Mouse (Mus musculus): ENCODE results near the gene Wdr41.

The Wdr41 gene

DNA sequence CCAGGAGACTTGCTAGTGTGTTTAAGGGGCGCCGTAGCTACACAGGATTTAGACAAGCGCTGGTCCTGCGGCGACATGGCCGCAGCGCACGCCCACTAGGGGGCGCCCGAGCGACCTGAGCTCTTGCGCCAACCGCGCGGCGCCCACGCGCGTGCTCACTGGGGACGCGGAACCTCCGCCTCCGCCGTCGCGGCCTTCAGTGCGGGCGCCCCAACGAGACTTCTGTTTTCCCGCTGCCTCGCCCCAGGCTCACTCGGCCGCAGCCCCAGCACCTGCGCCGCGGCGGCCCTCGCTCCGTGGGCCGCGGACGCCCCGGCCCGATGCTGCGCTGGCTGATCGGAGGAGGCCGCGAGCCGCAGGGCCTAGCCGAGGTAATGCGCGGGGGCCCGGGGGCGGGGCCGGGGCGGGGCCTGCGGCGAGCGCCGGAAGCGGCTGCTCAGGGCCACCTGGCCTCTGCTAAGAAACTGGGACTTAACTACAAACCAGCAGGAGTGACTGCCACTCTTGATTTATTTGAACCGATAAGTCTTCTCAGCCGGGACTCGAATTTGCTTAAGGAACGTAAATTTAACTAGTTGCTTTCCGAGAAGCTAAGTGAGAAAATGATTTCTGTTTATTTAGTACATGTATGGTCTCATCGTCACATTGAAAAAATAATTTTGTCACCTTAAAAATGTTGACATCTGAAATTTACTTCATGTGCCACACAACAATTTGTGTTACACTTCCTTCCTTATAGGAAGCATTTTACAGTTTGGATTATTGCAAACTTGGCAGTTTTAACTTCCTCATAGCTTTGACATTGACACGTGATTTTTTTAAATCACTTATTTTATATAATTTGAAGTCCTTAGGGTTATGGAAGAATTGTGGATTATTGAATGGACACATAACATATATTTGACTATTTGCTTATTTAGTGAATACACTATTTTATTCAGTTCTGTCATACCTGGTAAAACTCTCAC is at the start of gene Wdr41:
Gene Wdr41, plus strand, starts transcription at position 126 of the 968 bp plus-strand sequence.
- DNase-seq (ENCODE audit: low spot score in 2 of 2), result peak; percentile 85 to 95

DNA sequence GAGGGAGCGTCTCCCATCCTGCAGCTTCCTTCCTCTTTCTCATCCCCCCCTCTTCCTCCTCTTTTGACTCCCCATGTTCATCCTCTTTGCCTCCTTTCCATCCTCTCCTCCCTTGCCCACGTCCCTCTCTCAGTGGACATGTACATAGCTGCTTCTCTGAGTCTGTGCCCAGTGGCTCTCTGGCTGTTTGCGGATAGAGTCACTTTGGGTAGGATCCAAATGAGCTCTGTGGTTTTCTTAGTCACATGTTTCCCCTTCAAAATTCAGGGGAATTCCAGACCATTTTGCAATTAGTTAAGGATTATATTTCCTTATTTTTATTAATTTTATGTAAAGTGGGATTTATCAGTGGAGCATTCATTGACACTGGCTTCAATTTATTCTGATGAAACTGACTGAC is 48.1 kb upstream of the Wdr41 start:
- DNase-seq (ENCODE audit: low spot score in 2 of 2), result no peak

DNA sequence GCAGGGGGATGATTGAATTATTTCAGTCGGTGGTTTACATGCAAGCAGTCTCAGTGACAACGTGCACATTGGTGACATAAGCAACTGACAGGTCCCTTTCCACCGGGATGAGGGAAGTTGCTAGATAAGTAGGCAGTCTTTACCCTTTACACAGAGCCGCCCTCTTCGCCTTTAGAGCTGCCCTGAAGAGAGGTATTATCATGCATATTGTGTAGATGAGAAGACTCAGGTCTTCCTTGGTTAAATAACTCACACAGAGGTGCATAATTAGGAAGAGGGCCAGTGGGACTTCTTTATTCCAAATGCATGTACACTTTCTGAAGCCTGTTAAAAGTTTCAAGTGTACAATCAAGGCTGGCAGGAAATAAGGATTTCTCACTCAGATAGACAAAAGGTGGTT is 37.7 kb upstream of the Wdr41 start:
- DNase-seq (ENCODE audit: low spot score in 2 of 2), result no peak

DNA sequence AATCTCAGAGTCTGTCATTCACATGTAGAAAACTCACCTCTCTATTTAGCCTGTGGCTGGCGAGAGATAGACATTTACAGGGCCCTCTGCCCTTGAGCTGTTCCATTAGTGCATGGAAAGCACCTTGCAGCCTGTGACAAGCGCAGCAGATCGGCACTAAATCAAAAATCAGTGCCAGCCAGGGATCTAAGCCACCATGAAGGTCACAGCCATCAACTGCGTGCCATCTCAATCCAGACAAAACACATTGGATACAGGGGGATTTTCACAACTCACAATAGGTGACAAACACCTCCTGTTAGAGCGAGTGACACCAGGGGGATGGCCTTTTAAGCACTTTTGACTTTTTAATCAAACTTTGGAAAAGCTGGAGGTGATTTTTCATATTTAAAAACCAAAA is 36.0 kb upstream of the Wdr41 start:
- DNase-seq (ENCODE audit: low spot score in 2 of 2), result no peak

DNA sequence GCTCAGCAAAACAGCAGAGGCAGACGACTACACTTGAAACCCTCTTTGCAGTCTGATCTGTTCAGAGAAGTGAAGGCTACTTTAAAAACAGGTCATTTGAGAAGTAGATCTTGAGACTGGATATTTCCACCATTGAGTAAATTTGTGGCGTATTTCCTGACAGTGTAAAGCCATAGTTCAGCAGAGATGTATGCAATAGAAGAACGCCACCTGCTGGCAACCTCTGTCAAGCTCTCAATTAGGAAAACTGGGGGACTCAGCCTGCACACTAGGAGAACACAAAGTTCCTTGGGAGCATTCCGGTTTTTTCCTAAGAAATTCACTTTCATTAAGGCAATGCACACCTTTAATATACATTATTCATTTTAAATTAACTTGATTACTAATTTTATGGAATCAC is 34.9 kb upstream of the Wdr41 start:
- DNase-seq (ENCODE audit: low spot score in 2 of 2), result peak; percentile 28 to 70

DNA sequence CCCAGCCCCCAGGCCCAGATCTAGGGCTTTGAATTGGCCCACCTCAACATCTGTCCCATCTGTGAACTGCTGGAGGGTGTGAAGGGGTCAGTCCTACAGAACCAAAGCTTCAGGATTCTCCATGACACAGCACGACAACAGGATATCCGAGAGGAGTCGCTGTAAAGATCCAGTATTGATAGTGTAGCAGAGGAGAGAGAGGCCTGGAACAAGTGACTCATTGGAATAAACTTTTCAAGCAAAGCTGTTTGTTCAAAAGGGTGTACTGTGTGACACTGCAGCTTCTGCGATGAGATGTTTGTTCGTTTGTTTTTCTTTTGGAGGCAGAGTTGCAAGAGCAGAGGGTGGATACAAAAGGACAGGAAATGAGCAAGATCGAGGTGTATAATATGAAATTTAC is 20.2 kb upstream of the Wdr41 start:
- no peak for DNase-seq (ENCODE audit: low spot score in 2 of 2)

DNA sequence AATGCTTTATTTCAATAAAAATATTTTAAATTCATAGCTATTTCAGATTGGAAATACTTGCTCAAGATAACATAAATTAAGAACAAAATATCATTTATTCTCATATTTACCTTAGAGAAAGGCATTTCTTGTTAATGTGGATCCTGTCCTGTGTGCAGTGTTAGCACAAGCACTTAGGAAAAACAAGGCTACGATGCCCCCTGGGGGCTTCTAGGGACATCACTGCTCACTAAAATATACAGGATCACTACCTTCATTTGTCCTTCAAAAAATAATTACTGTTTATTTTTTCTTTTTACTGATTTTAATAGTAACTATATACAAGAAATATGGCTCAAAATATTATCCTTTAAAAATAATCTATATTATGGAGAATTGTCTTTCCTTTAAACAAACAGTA is 18.2 kb upstream of the Wdr41 start:
- DNase-seq (ENCODE audit: low spot score in 2 of 2), result no peak

DNA sequence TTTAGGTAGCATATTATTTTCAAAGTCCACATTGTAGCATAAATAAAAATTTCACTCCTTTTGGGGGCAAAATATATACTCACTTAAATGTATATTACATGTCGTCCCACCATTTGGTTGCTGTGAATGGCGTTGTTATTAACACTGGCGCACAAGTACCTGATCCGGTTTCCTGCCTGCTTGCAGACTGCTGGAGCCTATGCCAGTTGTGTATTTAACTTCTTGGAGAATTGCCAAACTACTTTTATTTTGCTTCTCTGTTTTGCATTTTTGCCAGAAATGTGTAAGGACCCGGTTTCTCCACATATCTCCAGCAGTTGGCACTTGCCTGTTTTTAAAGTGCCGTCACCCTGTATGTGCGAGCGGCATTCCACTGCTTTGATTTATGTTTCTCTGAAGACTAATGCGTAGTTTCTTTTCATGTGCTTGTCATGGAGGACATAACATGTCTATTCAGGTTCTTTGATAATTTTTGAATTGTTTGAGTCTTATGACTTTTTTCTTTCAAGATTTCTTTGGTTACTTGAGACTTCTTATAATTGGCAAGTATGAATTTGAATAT is 6.1 kb upstream of the Wdr41 start:
- no peak for DNase-seq (ENCODE audit: low spot score in 2 of 2)

DNA sequence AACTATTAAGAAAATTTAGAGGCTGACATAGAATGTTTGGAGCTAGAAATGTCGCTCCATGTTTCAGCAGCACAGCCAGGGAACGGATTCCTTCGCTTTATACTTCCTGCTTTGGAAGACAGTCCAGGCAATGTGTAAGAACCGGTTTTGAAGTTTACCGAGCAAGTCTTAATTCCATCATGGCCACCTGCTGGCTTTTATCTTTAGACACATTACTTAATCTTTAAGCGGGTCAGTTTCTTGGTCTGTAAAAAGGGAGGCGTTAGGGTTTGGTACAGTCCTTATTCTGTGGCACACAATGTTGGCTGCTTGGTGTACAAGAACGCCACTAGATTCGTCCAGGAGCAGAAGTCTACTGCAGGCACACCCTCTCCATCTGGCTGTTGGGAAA is 321 bp upstream of the Wdr41 start:
- DNase-seq (ENCODE audit: low spot score in 2 of 2), result no peak

DNA sequence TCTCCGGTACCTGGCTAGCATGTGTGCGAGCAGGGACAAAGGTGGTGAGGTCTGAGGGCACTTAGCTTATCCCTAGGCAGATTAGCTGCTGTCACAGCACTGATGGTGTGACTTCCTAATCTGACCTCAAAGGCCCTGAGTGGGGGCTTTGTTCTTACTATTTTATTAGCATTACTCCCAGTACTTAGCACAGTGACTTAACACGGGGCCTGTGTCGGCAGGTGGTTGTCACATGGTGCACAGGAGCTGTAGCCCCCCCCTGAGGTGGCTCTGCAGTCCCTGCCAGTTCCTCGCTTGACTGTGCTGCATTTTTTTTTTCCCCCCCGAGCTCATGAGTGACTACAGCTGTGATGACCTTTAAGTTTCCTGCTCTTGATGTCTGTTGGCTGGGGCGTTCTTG is 2.9 kb downstream of the Wdr41 start:
- no peak for DNase-seq (ENCODE audit: low spot score in 2 of 2)

DNA sequence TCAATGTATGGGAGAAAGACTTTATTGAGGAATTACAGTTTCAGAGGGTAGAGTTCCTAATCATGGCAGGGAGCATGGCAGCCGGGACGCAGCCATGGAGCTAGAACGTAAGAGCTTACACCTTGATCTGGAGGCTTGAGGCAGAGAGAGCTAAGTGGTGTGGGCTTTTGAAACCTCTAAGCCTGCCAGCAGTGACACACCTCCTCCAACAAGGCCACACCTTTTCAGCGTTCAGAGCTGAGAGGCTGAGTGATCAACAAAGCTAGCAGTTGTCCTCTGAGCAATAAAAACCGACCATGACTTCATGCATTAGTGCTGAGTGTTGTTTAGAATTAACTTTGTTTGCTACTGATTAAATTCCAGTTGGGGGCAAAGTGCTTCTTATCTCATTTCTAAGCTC is 14.4 kb downstream of the Wdr41 start:
- no peak for DNase-seq (ENCODE audit: low spot score in 2 of 2)

DNA sequence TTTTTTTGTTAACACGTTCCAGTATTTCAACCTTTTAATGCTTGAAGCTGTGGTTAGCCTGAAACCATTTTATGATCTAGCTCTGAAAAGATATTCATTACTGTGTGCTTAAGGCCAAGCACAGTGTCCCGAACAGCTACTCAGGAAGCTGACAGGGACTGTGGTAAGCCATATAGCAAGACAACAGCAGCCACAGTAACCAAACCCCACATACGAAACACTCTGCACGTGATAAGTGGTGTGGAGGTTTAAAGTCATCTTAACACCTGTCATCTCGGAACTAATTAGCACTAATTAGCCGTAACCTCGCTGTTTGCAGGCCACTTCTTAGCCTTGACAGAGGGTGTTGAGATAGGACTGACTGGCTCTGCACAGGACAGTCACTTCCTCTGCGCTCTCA is 31.1 kb downstream of the Wdr41 start:
- DNase-seq (ENCODE audit: low spot score in 2 of 2), result no peak

DNA sequence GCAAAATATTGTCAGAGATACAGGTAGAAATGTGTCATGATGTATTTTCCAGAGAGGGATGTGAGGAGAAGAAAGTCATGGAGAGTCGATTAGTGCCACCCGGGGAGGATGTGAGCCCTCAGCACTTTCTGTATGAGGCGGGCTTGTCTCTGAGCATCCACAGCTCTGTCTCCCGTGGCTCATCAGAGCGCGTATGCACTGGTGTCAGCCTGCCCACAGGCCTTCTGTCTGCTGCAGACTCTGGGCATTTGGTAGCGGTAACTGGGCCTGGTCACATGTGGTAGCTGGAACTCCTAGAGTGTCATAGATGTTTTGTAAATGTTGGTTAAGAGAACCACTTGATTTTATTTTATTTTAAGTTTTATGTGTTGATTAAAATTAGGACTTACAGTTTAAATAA is 33.1 kb downstream of the Wdr41 start:
- DNase-seq (ENCODE audit: low spot score in 2 of 2), result no peak

DNA sequence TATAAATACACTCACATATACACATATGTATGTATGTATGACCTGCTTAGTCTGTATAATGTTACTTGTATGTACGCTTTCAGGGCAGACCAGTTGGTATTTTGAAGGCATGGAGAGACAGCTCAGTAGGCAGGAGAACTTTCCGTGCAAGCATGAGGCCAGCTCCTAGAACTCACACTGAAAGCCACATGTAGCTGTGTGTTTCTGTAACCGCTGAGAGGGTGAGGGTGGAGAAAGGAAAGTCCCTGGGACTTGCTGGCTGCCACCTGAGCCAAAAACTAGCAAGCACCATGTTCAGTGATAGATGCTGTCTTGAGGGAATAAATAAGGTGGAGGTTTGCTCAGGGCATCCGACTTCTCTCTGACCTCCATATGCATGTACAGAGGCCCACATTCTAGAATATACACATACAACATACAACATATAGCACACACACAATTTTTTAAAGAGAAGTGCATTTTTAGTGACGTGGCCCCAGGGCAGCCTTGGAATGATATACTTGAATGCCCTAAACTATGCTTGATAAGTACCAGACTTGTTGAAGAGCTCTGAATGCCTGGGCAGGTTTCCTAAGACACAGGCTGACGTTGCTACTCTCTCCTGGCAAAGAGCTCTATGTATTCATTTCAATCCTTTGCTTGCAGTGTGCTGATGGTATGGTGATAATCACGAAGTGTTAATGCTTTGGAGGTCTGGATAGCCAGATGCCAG is 35.6 kb downstream of the Wdr41 start:
- DNase-seq (ENCODE audit: low spot score in 2 of 2), result no peak

DNA sequence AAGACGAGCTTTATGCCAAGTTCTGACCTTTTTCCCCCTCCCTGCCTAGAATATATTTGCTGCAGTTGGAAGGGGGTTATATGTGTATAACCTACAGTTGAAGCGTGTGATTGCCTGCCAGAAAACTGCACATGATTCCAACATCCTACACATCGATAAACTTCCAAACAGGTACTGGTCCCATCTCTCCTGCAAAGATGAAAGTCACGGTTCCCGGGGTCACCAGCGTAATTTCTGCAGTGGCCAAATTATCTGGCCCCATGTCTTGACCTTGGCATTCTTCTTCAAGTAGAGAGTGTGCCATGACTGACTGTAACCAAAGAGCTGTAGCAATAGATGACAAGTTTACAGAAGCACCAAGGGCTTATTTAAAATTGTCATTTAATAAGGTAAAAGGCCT is 41.1 kb downstream of the Wdr41 start:
- DNase-seq (ENCODE audit: low spot score in 2 of 2), result no peak

DNA sequence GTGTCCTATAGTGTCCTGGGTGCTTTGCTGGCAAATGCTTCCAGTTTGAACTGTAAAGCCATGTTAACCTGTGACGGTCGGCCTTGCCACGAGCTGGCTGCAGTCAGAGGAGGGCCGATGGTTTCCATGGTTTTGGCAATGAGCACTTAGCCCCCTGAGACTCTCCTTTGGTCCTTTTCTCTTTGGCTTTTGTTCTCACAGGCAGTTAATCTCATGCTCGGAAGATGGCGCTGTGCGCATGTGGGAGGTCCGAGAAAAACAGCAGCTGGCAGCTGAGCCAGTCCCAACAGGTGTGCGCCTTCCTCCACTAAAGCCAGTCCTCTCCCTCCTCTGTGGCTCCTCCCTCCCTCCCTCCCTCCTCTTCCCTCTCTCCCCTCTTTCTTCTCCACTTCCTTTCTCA is 41.8 kb downstream of the Wdr41 start:
- peak in 1 of 2 experiments; percentile 23 for DNase-seq (ENCODE audit: low spot score in 2 of 2)

DNA sequence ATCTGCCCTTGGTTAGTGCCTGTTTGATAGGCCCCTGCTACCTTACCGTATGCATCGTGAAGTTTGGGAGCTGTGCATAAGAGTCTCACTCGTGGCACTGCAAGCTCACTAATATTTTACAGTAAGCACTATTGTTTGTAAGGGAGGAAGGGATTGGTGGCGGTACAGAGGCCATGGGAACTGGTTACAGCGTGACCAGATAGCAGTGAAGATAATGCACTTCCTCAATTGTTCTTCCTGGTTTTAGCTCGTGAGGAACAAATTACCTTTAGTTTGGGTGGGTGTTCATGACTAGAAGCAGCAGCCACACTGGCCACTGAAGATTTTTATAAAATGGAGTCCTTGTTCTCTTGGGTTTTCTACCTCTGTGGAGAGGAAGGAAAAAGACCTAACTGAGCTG is 43.2 kb downstream of the Wdr41 start:
- DNase-seq (ENCODE audit: low spot score in 2 of 2), result no peak

DNA sequence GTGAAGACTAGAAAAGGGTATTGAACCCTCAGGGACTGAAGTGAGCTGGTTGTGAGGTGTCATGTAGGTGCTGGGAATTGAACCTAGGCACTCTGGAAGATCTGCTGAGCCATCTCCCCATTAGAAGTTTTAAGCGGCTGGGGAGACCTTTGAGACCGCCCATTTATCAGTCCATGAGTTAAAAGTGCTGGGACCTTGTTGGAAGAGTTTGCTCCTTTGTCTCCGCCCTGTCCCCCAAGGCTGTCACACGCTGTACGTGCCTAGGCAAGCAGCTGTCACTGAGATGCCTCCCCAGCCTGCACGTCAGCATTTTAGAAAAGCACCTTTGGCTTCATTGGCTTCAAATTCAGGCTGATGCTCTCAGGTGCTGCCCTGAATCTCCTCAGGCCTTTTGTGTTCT is 44.1 kb downstream of the Wdr41 start:
- no peak for DNase-seq (ENCODE audit: low spot score in 2 of 2)

DNA sequence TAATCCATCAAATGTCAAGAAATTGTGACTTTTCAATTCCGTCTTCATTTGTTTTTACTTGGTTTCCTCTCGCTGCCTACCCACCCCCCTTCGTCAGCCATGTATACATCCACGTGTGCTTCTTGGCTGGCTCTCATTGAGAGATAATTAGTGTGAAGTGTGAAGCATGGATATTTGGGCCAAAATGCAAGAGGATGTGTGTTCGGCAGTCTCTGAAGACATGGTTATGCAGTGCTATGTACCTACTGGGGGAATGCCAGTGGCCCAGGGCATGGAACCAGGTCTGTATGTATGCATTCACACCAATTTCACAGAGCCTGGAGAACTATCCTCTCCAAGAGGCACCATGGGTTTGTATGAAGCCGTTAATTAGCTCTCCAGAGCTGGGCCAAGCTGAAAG is 54.7 kb downstream of the Wdr41 start:
- DNase-seq (ENCODE audit: low spot score in 2 of 2), result no peak

DNA sequence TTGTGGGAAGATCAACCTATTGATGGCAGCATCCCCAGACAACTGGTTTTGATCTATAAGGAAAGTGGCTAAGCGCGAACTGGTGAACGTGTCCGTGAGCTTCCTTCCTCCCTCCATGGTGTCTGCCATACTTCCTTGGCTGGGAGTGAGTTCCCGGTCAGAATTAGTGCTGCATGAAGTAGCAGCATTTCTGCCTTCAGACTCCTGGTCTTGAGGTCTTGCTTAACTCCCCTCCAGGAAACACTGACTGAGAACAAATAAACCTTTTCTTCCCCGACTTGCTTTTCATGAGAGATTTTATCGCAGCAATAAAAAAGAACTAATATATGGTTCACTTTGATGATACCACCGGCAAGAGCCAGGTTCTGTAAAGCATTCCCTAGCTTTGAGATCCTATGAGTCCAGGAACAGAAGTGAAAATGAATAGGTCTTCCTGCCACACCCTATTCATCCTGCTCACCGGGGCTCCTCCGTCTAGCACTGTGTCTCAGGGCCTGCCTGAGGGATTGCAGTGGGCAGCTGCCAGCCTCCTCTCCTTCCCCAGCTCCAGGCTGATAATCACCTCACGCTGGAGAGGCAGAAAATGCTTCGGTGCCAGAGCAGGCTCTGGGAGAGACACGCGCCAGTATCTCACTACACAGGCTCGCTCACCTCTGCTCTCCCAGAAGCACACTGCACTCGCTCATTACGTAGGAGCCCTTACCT is 56.1 kb downstream of the Wdr41 start:
- DNase-seq (ENCODE audit: low spot score in 2 of 2), result no peak

DNA sequence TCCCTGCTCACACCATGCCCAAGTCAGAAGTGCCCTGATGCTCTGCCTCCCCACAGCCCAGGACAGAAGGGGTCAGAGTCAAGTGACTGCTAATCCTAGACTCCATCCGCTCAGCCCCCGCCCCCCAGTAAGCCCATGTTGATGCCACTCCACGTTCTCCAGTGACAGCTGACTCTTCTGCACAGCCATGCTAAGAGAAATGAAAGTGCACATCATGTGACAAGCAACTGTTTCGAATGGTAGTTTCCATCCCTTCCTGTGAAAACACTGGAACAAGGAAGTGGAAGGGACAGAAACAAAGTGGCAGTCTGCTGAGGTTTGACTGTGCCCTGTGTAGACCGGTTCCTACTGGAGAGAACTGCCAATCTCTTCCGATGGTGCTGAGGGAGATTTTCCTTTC is 56.8 kb downstream of the Wdr41 start:
- no peak for DNase-seq (ENCODE audit: low spot score in 2 of 2)

DNA sequence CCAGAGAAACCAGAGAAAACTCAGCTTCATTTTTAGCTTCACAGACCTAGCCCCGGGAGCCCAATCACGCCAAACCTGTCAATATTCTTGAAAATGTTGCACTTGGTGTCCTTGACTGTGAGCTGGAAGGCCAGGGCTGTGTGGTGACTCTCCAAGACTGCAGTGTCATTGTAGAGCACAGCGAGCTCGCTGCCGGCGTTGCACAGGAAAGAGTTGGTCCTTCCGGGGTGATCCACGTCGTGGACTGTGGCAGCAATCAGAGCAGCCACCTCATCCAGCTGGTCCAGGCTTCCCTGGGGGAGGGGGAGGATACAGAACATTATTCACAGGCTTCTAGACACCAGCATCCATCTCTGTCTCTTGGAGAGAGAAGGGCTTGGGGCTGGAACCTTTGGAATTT is 58.0 kb downstream of the Wdr41 start:
- no peak for DNase-seq (ENCODE audit: low spot score in 2 of 2)

Data from spleen, postnatal 4 days (tissue).